Mouse (Mus musculus) midbrain, postnatal 0 days (tissue): ENCODE results near the gene Atg9a. TPM values are rescaled to one million over a fixed set of nuclear protein-coding genes. Genes with fewer than 3 reads are reported as not detected.
A peak's percentile ranks its signal among the peaks of the same experiment; 100 is the strongest.

Experiments used
- ATAC-seq: fragments of 200-750 bp; cut with Nextera tagmentation; 2 replicates; pipeline ENCODE4 v1.8.0; 2017; ENCODE audit warnings: moderate number of reproducible peaks, mild to moderate bottlenecking, moderate TSS enrichment, moderate library complexity; ENCODE audit not compliant: low FRiP score
- DNase-seq: peaks from one replicate; pipeline ENCODE4 v3.0.0-alpha.2; 2015; ENCODE audit warnings: low spot score
- H3K27ac ChIP-seq: fragments of 300-500 bp; sonication (generic); 2 replicates; pipeline ENCODE4 v1.5.1; 2014; ENCODE audit warnings: low read depth, mild to moderate bottlenecking, low read length, mixed read lengths
- H3K27me3 ChIP-seq: fragments of 300-500 bp; sonication (generic); 2 replicates; pipeline ENCODE4 v1.6.1; 2014; ENCODE audit warnings: low read length, control low read depth, mixed read lengths; ENCODE audit not compliant: insufficient read depth
- H3K36me3 ChIP-seq: fragments of 300-500 bp; sonication (generic); 2 replicates; pipeline ENCODE4 v1.6.1; 2014; ENCODE audit warnings: low read length, control low read depth, mixed read lengths; ENCODE audit not compliant: insufficient read depth
- H3K4me1 ChIP-seq: fragments of 300-500 bp; sonication (generic); 2 replicates; pipeline ENCODE4 v1.6.1; 2014; ENCODE audit warnings: mild to moderate bottlenecking, control low read depth, antibody characterized with exemption, low read length, mixed read lengths; ENCODE audit not compliant: insufficient read depth
- H3K4me2 ChIP-seq: fragments of 300-500 bp; sonication (generic); 2 replicates; pipeline ENCODE4 v1.6.1; 2014; ENCODE audit warnings: low read depth, mild to moderate bottlenecking, low read length, mixed read lengths; ENCODE audit not compliant: poor library complexity, severe bottlenecking
- H3K4me3 ChIP-seq: fragments of 300-500 bp; sonication (generic); 2 replicates; pipeline ENCODE4 v1.5.1; 2014; ENCODE audit warnings: low read depth, mild to moderate bottlenecking, low read length, moderate library complexity
- H3K9ac ChIP-seq: fragments of 300-500 bp; sonication (generic); replicated peaks from 2 replicates; pipeline ENCODE4 v1.6.1; 2014; ENCODE audit warnings: mild to moderate bottlenecking, low read length, moderate library complexity, mixed read lengths; ENCODE audit not compliant: poor library complexity, severe bottlenecking
- H3K9me3 ChIP-seq: fragments of 300-500 bp; sonication (generic); 2 replicates; pipeline ENCODE4 v1.6.1; 2016; ENCODE audit warnings: low read length, control low read depth
- CTCF ChIP-seq: IDR thresholded peaks from 2 replicates; pipeline ENCODE4 v1.5.1; 2016; ENCODE audit warnings: antibody characterized with exemption, mild to moderate bottlenecking
- WGBS: fragments of 180-500 bp; shearing (Covaris S2); extraction: QIAGEN DNeasy Blood & Tissue Kit; methylation state at CpG from one replicate; pipeline ENCODE4 v1.1.7; 2014; 5-methylcytosine and 5-hydroxymethylcytosine counted together
- polyA plus RNA-seq: library from polyadenylated mRNA; unstranded; fragments of >200 nt; fragmentation: Nextera tagmentation; extraction: Ambion mirVana; gene quantifications from 2 replicates; pipeline ENCODE4 v1.2.1, GENCODE M21; 2015
- total RNA-seq: library from RNA; depleted of rRNA; stranded (reverse); fragments of >200 nt; gene quantifications from 2 replicates; pipeline ENCODE4 v1.2.3, GENCODE M21; 2014

Atg9a gene
- total and polyA plus RNA-seq, 2 experiments from 2014 or later = 71.8 to 135 TPM

DNA sequence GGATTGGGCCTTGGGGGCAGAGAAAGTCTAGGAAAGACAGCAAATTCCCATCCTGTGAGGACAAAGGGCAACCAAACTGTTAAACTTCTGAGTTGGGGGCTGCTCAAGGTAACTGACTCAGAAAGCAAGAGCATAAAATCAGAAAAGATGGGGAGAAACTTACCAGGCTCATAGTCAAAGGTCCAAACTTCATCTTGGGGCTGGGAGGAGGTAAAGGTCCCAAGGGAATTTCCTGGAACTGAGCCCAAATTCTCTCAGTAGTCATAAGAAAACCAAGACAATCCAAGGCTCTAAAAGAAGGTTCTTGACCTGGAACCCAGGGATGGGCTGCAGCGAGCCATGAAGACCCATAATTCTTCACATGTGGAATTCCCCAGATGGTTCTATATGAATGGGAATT is 9.2 kb upstream of the Atg9a start:
- no peak for TF ChIP-seq CTCF
- no peak overlapping the region for H3K27ac ChIP-seq
- H3K9ac ChIP-seq = no peak overlapping the region
- H3K4me1 ChIP-seq = no peaks in the 10 kb centered on the region
- no peak overlapping the region for H3K4me3 ChIP-seq
- no peak overlapping the region for H3K4me2 ChIP-seq
- ATAC-seq = no peak
- no peaks in the 10 kb centered on the region for H3K9me3 ChIP-seq
- peaks cover 37% of the 10 kb centered on the region for H3K36me3 ChIP-seq
- no peak for DNase-seq
- 94% methylated on average over 1 of the region's 1 CpGs for WGBS
- H3K27me3 ChIP-seq = no peaks in the 10 kb centered on the region

DNA sequence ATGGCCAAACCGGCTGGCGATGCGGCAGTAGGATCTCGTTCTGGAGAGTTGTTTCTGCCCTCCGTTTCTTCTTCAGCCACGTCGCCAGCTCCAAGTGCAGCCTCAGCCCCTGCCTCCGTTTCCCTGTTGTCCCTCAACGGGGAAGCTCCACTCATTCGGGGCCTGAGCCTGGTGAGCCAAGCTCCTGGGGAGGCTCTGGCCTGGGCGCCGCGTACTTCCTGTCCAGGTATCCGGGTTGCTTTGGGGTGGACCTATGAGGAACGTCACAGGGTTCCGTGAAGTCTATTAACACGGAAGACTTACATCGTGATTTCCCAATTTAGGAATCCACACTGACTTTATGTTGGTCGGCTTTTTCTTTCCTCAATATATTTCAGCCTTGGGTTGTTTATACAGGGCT is 456 bp upstream of the Atg9a start:
- H3K36me3 ChIP-seq = peaks cover 23% of the 10 kb centered on the region
- peak overlapping the region; percentile 99 for H3K4me2 ChIP-seq
- no peak for TF ChIP-seq CTCF
- ATAC-seq = no peak; the same call in 1 of the 2 replicates
- no peaks in the 10 kb centered on the region for H3K9me3 ChIP-seq
- peak overlapping the region; percentile 81 for H3K9ac ChIP-seq
- peaks cover 6% of the 10 kb centered on the region; the same call in 1 of the 2 replicates for H3K4me1 ChIP-seq
- H3K27me3 ChIP-seq = no peaks in the 10 kb centered on the region
- H3K27ac ChIP-seq = peak overlapping the region; percentile 97
- WGBS = under 1% methylated on average over 19 of the region's 19 CpGs
- peak; percentile 29 for DNase-seq
- H3K4me3 ChIP-seq = peak overlapping the region; percentile 75

DNA sequence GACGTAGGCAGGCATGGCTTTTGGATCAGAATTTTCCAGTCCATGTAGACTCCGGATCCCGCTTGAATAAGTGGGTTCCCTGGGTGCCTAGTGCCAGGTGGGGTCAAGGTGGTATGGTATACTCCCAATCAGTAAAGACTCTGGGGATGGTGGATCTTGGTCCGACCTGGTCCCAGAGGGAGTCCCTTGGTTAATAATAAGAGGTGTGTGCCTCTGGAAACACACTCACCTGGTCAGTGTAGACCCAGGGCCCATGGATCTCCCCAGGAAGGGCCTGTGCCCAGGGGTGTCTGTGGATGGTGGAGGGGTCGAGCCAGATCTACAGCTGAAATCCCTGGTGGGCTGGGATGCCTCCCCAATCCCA is 756 bp downstream of the Atg9a start:
- no peak for TF ChIP-seq CTCF
- Histone ChIP-seq H3K4me3 (peak overlapping the region; percentile 75), H3K36me3 (peaks cover 24% of the 10 kb centered on the region), H3K9me3 (no peaks in the 10 kb centered on the region), H3K27ac (peak overlapping the region; percentile 97), H3K9ac (peak overlapping the region; percentile 93), H3K4me2 (peak overlapping the region; percentile 84), H3K4me1 (peaks cover 6% of the 10 kb centered on the region; the same call in 1 of the 2 replicates), H3K27me3 (no peaks in the 10 kb centered on the region)
- ATAC-seq (no peak), DNase-seq (no peak)
- whole genome bisulfite sequencing = 35% methylated on average over 5 of the region's 5 CpGs

DNA sequence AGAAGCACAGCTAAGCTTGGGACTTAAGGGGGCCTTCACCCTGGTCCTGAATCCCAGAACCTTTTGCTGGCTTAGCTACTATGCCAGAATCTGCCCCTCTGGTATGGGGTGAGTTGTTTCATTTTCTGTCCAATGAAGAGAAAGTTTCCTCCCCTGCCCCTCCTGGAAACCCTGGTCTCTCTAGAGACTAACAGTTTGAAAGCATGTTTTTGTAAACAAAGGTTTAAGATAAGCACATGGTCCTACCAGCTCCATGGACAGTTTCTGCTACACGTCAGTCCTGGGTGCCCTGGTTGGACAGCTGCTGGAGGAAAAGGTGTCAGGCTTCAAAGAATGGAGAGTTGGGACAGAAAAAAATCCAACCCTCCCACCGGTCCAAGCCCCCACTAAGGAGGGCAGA is 1.4 kb downstream of the Atg9a start:
- no peak for ATAC-seq
- no peak for TF ChIP-seq CTCF
- Histone ChIP-seq H3K27ac (no peak overlapping the region), H3K4me3 (peak overlapping the region; percentile 75), H3K36me3 (peaks cover 28% of the 10 kb centered on the region), H3K27me3 (no peaks in the 10 kb centered on the region), H3K4me1 (peaks cover 6% of the 10 kb centered on the region; the same call in 1 of the 2 replicates), H3K9me3 (no peaks in the 10 kb centered on the region), H3K9ac (no peak overlapping the region), H3K4me2 (peak overlapping the region; percentile 84; the same call in 1 of the 2 replicates)
- WGBS = 70% methylated on average over 2 of the region's 2 CpGs
- no peak for DNase-seq

DNA sequence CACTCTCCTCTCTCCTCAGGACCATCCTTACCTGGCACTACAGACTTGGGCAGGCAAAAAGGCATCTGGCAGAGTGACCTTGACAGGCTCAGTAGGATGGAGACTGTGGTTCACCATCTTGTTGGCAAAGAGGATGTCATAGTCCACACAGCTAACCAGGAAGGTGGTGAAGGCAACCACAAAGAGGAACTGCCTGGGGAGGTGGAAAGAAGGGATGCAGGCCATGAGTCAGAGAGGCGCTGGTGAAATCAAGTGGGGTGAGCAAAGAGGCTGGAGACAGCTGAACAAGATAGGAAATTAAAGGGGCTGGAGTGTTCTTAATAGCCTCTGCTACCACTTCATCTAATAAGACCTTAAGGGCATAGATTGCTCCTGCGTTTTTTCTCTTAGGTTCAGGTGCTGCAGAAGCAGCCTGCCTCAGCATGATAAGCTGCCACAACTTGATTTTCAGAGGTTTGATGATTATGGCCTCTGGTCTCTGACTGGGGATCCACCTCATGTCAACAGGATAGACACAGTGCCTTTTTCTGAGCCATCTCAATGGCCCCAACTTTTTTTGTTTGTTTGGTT is 4.0 kb downstream of the Atg9a start:
- H3K9ac ChIP-seq = no peak overlapping the region
- no peak overlapping the region for H3K4me2 ChIP-seq
- no peak overlapping the region for H3K4me3 ChIP-seq
- no peak for DNase-seq
- H3K27ac ChIP-seq = no peak overlapping the region
- TF ChIP-seq CTCF = no peak
- no peaks in the 10 kb centered on the region for H3K27me3 ChIP-seq
- no peak for ATAC-seq
- H3K9me3 ChIP-seq = no peaks in the 10 kb centered on the region
- H3K36me3 ChIP-seq = peaks cover 52% of the 10 kb centered on the region
- WGBS = 91% methylated on average over 2 of the region's 2 CpGs
- peaks cover 6% of the 10 kb centered on the region; the same call in 1 of the 2 replicates for H3K4me1 ChIP-seq

DNA sequence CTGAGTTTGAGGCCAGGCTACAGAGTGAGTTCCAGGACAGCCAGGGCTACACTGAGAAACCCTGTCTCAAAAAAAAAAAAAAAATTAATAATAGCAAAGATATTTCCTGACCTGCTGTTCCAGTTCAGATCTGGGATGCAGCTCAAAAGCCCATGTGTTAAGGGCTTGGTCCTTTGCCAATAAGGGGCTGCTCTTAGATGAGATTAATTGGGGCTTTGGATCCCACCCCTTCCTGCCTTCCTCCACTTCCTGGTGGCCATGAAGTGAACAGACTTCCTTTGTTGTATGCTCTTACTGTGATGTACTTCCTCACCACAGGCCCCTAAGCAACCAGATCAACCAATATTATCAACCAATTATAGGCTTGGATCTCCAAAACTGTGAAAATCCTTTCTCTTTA is 4.9 kb downstream of the Atg9a start:
- TF ChIP-seq CTCF = no peak
- Histone ChIP-seq H3K9me3 (no peaks in the 10 kb centered on the region), H3K27me3 (no peaks in the 10 kb centered on the region), H3K9ac (no peak overlapping the region), H3K27ac (no peak overlapping the region), H3K36me3 (peaks cover 60% of the 10 kb centered on the region), H3K4me1 (peaks cover 6% of the 10 kb centered on the region; the same call in 1 of the 2 replicates), H3K4me3 (no peak overlapping the region), H3K4me2 (no peak overlapping the region)
- DNase-seq = no peak
- no peak for ATAC-seq
